Mouse (Mus musculus) telencephalon, adult 2 months (tissue): Measurements from ENCODE around the gene Bud31.
"Not testable (repeated sequence)": the region's sequence is repeated elsewhere in the genome, so short reads cannot be mapped to it uniquely, and the experiment has no call there.

Experiments used
- DNase-seq: peaks from one replicate; pipeline ENCODE4 v3.0.0-alpha.2; 2011; ENCODE audit warnings: low read depth, low spot score

Bud31 gene

DNA sequence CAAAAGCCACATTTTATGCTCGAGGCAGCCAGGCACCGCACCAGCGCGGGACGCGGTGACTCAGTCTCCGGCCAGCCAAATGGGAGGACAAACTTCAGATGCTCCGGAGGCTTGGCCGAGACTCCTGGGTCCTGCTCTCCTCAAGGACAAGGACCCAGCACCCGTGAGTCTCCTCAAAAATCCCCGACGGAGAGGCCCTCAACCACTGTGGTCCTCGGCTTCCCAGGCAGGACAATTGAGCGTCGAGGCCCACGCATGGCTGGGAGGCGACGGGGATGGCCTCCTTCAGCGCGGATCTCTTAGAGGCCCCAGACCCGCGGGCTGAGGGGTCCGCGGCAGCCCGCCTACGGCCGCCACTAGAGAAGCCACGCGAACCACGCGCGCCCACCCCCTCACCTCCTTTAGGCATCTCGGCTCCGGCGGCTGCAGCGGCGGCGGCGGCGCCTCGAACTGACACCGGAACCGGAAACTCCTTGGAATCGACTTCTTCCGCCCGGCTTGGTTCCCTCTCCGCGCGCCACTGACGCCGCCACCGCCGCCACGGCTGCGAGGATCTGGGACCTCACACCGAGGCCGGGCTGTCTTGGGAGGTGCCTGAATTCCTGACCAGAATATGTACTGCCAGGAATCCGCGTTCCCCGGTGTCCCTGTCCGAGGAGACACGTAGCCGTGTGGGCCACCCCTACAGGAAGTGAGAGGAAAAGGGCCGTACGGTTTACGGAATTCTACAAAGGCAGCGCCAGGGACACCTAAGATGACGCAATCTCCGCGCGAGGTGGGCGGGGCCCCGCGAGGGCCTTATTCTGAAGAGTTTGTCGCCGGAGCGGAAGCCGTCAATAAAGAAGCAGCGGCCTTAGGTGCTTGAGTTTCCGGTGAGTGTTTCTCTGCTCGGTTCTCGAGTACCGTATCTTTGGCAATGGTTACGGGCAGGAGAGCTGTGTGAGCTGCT is at the start of gene Bud31, which contains the start of gene Pdap1:
Gene Bud31 (plus strand): TSS at position 792 of the 949 bp plus-strand sequence.
Gene Pdap1 (minus strand): TSS at position 668 of the 949 bp plus-strand sequence.
- DNase-seq, result peak; percentile 87

DNA sequence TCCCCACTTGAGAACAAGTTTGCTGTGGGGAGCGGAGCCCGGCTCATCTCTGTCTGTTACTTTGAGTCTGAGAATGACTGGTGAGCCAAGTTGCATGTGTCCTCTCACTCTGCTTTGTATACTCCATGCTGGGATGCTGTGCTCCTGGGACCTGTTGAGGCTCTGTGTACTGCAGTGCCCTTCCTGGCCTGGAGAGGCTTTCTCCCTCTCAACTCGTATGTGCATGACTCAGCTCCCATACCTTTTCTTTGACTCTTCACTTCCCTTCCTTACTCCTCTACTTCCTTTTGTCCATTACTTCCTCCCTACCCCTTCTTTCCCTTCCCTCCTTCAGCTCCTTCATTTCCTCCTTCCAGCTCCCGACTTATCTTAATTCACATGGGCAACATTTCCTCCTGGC is 44.0 kb upstream of the Bud31 start:
- DNase-seq, result no peak

DNA sequence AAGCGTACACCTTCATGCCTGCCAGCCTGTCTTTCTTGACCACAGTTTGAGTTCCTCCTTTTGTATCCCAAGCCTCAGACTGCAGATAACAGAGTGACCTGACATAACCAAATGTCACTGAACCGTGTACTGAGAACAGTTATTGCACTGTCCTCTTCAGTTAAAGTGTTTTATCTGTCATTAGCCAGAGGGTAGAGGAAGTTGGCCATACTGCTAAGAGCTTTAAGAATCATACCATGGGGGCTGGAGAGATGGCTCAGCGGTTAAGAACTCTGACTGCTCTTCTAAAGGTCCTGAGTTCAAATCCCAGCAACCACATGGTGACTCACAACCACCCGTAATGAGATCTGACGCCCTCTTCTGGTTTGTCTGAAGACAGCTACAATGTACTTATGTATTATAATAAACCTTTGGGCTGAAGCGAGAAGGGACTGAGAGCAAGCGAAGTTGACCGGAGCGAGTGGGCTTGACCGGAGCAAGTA is 41.8 kb upstream of the Bud31 start:
- DNase-seq, result no peak

DNA sequence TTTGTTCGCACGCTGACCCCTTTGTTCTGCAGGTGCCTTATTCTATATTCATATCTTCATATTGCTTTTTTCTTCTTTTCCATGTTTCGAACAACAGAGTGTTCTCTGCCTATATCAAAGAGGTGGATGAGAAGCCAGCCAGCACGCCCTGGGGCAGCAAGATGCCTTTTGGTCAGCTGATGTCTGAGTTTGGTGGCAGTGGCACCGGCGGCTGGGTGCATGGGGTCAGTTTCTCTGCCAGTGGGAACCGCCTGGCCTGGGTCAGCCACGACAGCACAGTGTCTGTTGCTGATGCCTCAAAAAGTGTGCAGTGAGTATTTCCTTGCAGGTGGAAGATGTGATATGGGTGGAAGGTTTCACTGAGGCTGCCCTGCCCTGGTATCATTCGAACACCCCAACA is 39.2 kb upstream of the Bud31 start:
- no peak for DNase-seq

DNA sequence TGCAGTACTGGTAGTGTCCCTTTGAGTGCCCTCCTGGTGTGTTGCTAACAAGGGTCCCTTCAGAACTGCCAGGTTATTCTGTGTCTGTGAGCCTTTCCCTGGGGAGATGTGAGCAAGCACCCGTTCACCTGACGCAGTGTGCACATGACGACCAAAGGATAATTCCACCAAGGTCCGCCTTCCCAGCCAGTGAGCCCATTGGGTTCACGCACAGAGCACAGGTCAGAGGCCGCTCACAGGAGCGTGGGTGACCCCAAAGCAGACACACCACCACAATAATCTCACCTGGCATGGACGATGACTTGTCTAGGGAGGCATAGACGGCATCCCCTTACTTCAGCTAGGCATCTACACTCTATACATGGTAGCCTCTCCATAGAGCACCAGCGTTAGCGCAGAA is 38.7 kb upstream of the Bud31 start:
- DNase-seq, result not testable (repeated sequence)

DNA sequence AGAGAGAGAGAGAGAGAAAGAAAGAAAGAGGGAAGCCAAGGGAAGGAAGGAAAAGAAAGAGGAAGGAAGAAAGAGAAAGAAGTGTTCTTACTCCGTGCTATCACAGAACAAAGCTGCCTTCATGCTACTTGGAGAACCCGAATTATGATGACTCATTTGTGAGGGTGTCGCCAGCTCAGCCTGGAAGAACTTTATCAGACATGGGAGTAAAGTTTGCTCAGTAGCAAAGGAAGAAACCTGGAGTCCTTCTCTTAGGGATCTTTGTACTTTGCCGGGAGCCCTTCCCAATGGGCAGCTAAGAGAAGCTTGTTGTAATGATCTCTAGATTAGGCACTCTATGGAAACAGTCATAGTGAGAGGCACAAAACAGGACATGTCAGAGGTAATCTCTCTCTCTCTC is 37.5 kb upstream of the Bud31 start:
- no peak for DNase-seq

DNA sequence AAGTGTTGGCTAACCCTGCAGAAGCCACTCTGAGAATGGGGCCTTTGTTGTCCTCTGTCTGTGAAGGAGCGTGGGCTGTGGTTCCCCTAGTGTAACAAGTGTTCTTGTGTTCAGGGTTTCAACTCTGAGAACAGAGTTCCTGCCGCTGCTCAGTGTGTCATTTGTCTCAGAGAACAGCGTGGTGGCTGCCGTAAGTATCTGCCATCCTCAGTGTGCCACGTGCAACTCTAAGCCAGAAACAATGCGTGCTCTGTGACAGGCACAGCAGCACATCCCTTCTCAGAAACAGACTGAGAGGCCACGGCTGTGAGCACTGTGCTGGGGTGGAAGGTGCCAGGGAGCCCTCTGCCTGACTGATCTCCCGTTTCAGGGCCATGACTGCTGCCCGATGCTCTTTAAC is 35.8 kb upstream of the Bud31 start:
- peak; percentile 85 for DNase-seq

DNA sequence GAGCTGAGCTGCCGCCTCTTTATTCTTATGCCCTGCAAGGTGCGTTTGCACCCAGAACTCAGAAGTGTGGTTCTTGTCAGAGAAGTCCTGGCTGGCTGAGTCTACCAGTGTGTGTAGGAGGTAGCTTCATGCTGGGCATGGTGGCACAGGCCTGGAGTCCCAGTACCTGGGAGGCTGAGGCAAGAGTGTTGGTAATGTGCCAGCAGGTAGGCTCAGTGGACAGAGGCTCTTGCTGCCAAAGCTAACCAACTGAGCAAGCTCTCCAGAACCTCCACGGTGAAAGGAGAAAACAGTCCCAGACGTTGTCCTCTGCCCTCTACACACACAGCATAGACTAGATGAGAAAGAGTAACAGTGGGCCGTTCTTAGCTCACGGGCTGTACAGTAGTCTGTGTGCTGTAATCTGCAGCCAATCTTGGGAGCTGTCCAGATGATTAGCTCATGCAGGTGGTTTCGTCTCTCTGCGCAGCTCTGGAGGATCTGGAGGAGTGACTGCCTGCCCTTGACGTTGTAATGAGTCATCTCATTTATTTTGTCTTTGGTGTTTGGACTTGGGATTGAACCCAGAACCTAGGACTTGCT is 34.4 kb upstream of the Bud31 start:
- DNase-seq, result no peak

DNA sequence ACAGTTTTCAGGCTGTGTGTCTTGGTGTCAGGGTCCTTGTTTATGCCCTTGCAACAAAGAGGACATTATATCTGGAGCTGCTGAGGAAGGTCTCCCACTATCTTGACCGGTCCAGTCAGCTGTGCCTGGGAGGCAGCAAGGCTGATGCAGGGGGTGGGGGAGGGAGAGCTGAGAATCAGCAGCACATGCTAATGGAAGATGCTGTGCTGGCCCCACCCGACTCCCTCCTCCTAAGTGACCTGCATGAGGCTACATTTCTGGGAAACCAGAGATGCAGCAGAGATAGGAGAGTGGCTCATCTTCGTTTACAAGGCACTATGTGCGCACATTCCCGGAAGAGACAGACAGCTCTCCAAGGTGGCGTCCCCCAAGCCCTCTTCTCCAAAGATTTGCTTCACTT is 29.8 kb upstream of the Bud31 start:
- no peak for DNase-seq

DNA sequence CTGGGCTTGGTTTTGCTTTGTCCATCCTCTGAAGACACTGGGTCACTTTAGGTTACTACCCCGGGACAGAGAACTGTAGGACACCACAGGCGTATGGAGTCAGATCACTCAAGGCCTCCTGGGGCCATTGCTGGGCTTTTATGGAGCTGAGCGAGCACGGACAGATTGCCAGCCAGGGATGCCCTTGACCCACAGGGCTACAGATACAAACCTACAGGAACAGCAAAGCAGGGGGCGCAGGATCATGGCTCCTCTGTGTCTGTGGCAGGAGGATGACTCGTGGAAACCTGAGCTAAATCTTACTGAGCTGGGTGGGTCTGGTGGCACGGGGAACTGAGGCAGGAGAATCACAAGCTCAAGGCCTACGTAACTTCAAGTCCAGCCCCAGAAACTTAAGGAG is 27.6 kb upstream of the Bud31 start:
- DNase-seq, result no peak

DNA sequence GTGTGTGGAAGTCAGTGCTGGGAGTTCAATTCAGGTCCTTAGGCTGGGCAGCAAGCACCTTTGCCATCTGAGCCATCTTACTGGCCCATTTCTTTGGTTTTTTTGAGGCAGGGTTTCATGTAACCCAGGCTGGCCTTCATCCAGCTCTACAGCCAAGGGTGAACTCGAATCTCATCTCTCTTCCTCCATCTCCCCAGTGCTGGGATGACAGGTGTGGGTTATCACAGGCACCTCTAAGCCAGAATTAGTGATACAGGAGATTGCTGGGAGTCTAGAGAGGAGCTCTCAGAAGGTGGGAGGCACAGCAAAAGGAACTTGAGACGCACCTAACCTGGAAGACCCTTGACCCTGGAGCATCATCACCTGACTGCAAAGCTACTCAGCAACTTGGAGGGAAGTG is 26.7 kb upstream of the Bud31 start:
- no peak for DNase-seq

DNA sequence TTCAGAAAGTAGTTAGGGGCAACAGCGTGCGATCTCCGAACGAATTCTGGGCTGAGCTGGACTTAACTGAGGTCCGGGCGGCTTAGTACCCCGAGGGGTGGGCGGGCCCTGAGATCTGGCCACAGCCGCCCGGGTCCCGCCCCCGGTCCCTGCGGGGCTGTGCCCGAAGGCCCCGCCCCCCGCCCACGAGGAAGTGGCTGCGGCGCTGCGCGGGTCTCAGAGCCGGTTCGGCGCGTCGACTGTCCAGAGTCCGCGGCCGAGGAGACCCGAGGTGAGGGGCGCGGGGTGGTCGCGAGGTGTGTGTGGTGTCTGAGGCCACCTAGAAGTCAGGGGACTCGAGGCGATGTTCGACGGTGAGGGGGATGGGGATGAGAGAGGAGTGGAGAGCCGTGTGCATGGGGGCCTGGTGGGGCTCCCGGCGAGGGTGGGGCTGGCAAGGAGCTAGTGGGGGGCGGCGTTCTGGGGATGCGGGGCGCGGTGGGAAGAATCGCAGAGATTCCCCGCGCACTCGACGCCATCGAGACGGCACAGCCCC is 26.0 kb upstream of the Bud31 start, which contains the start of gene Arpc1b:
Gene Arpc1b (plus strand): TSS at position 145 of the 535 bp plus-strand sequence.
- no peak for DNase-seq

DNA sequence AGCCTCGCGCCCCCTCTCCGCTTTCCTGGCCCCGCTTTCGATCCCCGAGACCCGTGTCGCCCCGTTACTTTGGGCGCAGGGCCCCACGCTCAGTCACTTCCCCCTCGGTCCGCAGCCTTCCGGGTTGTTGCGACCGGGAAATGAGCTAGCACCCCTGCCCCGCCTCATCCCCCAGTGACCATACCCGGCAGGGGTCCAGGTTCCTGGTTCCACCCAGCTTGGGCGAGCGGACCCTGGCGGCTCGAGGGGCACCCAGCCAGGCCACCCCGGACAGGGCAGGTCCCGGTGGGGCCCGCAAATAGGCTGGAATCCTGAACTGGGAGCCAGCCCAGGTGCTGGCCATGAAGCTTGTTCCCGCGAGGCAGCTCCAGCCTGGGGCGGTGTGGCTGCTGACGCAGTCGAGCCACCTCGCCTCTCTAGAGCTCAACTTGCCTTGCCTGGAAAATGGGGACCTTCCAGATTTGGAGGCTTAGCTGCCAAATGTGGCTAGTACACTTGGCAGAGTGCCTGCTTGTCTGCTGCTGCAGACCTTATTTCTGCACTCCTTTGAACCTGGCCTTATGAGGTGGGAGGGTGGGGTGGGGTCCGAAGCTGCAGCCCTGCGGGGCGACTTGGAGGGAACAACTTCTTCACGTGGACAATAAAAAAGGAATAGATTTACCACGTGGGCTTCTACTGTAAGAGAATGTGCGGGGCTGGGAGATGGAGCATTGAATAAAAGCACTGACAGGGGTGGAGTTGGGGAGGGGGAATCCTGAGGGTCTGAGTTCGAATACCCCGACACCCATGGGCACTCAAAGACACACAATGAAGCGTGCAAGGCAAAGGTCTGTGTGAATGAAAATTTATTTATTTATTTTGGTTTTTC is 25.3 kb upstream of the Bud31 start:
- no peak for DNase-seq

DNA sequence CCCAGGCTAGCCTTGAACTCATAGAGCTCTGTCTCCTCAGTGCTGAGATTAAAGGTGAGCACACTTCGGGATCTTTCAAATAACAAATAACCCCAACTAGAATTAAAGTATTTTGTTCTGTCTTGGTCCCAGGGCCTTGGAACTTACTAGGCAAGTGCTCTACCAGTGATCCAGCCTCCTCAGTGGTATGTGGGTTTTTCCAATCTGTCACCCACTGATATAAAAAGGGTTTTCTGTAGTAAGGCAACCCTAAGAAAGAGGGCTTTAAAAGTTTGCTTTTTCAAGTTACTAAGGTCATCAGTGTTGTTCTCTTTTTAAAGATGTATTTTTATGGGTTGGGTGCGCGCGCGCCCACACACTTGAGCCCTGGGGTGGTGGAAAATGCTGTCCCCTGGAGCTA is 24.4 kb upstream of the Bud31 start:
- no peak for DNase-seq

DNA sequence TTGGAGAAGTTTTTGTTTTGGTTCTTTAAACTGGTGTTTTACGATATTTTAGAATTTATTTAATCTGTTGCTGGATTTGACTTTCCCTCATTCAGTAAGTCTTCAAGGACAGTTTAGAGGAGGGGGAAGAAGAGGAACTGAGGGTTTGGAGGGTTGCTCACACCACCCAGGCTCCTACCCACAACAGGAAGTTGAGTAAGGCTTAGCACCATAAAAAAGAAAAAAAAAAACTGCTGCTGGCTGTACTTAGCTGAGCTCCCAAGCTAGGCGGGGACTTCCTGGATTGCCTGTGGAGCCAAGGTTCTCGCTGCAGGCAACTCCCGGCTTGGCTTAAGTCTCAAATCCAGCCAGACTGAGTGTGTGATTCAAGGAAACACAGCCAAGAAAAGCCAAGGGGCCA is 23.8 kb upstream of the Bud31 start:
- peak; percentile 40 for DNase-seq

DNA sequence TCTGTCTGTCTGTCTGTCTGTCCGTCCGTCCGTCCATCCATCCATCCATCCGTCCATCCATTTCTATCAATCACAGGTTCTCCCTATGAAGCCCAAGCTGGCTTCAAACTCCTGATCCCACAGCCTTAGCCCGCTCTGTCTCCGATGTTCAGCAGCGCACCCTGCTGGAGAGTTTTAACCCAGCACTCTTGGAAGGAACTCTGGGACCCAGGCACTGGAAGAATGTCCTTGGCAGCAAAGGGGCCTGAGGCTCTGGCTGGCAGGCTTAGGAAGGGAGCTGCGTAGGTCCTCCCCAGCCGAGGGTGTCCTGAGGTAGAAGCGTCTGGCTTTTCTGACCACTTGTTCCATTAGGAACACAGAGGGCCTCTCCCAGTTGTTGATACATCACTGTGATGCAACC is 23.2 kb upstream of the Bud31 start:
- no peak for DNase-seq

DNA sequence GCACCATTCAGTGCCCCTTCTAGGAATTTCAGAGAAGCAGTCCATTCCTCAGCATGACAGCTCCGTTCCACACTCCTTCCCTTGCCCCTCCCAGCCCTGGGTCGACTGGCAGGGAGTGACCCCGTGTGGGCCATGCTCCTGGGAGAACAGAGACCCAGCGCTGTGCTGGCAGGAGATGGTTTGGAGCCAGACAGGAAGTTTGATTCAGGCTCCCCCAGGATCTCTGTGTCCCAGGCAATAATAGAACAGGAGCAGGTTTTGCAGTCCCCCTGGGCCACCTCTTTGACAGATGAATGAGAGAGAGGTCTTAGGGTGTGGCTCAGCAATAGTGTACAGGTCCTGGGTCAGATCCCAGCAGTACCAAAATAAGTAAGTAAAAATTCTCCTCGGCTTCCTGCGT is 22.2 kb upstream of the Bud31 start:
- no peak for DNase-seq

DNA sequence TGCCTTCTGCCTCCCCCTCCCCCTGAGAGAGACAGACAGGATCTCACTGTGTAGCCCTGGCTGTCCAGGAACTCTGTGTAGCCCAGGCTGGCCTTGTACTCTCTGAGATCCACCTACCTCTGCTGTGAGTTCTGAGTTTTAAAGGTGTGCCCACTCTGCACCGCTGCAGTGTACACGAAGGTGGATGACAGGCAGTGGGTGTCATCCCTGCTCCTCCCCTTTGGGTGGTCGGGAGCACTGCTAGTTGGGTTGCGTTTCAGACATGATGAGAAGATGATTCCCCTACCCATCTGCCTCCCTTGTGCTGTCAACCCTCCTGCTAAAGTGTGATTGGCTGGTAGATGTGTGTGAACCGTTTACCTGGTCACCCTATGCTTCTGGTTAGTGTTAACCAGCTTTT is 21.7 kb upstream of the Bud31 start:
- DNase-seq, result no peak

DNA sequence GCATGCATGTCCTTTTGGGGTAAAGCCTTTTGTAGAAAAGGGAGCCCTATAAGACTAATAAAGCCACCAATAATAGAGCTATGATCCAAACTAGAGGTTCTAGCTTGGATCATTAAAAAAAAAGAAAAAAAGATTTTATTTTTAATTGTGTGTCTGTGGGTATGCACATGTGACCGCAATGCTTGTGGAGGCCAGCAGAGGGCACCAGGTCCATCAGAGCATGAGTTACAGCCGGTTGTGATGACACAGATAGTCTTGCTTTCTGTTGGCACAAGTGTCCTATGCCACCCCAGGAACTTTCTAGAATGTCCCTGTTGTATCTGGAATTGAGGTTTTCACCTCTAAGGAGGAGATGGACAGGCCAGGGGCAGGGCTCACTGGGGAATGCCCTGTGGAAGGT is 20.8 kb upstream of the Bud31 start:
- DNase-seq, result no peak

DNA sequence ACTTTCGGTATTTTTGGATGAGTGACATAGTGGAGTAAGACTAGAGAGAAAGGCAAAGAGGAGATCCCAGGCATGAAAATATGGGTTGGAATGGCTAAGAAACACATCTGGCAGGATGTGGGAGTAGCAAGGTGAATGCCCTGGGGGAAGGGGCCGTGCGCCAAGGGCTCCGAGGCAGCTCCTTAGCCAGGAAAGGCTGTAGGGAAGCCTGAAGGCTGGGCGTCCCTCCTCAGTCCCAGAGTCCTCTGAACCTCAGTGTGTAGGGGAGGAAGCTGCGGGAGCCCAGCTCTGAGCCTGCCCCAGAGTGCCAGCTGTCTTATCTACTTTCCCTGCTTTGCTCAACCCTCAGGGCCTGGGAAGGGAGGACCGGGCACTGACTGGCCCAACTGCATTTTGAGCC is 19.2 kb upstream of the Bud31 start:
- DNase-seq, result no peak

DNA sequence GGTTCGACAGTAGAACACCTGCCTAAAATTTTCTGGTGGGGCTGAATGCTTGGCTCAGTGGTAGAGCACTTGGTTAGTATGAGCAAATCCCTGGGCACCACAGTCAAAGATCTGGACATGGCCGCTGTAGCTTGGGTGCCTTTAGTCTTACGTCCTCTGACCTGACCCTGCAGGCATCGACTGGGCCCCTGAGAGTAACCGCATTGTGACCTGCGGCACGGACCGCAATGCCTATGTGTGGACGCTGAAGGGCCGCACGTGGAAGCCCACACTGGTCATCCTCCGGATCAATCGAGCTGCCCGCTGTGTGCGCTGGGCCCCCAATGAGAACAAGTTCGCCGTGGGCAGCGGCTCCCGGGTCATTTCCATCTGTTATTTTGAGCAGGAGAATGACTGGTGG is 16.8 kb upstream of the Bud31 start:
- no peak for DNase-seq

DNA sequence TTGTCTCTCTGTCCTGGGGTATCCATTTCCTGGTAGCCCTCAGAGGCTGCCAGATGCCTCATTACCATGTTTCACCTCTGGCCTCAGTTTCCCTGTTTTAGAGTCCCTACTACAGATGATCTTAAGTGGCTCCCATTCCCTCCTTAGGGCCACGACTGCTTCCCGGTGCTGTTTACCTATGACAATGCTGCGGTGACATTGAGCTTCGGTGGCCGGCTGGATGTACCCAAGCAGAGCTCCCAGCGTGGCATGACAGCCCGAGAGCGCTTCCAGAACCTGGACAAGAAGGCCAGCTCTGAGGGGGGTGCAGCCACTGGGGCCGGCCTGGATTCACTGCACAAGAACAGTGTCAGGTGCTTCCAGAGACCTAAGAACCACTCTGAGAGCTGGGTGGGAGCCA is 13.6 kb upstream of the Bud31 start:
- DNase-seq, result no peak
